Mouse (Mus musculus) heart, embryonic 14.5 days (tissue): ENCODE results near the gene L2hgdh. TPM values are rescaled to one million over a fixed set of nuclear protein-coding genes. Genes with fewer than 3 reads are reported as not detected.

Source experiments
- ATAC-seq: fragments of 200-750 bp; cut with Nextera tagmentation; 2 replicates; pipeline ENCODE4 v1.8.0; 2017; ENCODE audit warnings: low read depth, moderate TSS enrichment; ENCODE audit not compliant: insufficient number of reproducible peaks, insufficient read depth, low FRiP score
- H3K27ac ChIP-seq, 2 experiments: fragments of 200-500 bp in 1 of 2; fragments of 300-500 bp in 1 of 2; sonication (generic) in 1 of 2; replicated peaks in 1 of 2; 2 replicates each; pipeline ENCODE4 v1.5.1; 2012 to 2014; ENCODE audit warnings: low read depth in 2 of 2, low read length in 2 of 2, control low read depth in 1 of 2, mild to moderate bottlenecking in 1 of 2, mixed read lengths in 1 of 2; ENCODE audit not compliant: control insufficient read depth in 1 of 2, insufficient read depth in 1 of 2
- H3K27me3 ChIP-seq: fragments of 300-500 bp; sonication (generic); 2 replicates; pipeline ENCODE4 v1.6.1; 2014; ENCODE audit warnings: mild to moderate bottlenecking, low read length, control low read depth; ENCODE audit not compliant: control insufficient read depth, insufficient read depth
- H3K36me3 ChIP-seq: fragments of 300-500 bp; sonication (generic); 2 replicates; pipeline ENCODE4 v1.6.1; 2014; ENCODE audit warnings: mild to moderate bottlenecking, control low read depth, low read length, mixed read lengths; ENCODE audit not compliant: control insufficient read depth, insufficient read depth
- H3K4me1 ChIP-seq, 2 experiments: fragments of 200-500 bp in 1 of 2; fragments of 300-500 bp in 1 of 2; sonication (generic) in 1 of 2; 2 replicates each; pipeline ENCODE4 v1.6.1; 2012 to 2014; ENCODE audit warnings: low read length in 2 of 2, control low read depth in 1 of 2, mixed read lengths in 1 of 2; ENCODE audit not compliant: control insufficient read depth in 2 of 2, insufficient read depth in 2 of 2
- H3K4me2 ChIP-seq: fragments of 300-500 bp; sonication (generic); 2 replicates; pipeline ENCODE4 v1.6.1; 2014; ENCODE audit warnings: mild to moderate bottlenecking, low read length
- H3K4me3 ChIP-seq, 2 experiments: fragments of 200-500 bp in 1 of 2; fragments of 300-500 bp in 1 of 2; sonication (generic) in 1 of 2; 2 replicates each; pipeline ENCODE4 v1.5.1; 2012 to 2014; ENCODE audit warnings: low read length in 2 of 2, mild to moderate bottlenecking in 2 of 2, control low read depth in 1 of 2, low read depth in 1 of 2, moderate library complexity in 1 of 2; ENCODE audit not compliant: control insufficient read depth in 1 of 2, insufficient read depth in 1 of 2
- H3K9ac ChIP-seq: fragments of 300-500 bp; sonication (generic); 2 replicates; pipeline ENCODE4 v1.6.1; 2014; ENCODE audit warnings: mild to moderate bottlenecking, low read length
- H3K9me3 ChIP-seq: fragments of 300-500 bp; sonication (generic); 2 replicates; pipeline ENCODE4 v1.6.1; 2016; ENCODE audit warnings: low read length, control low read depth; ENCODE audit not compliant: control insufficient read depth
- WGBS: fragments of 180-500 bp; shearing (Covaris S2); extraction: QIAGEN DNeasy Blood & Tissue Kit; methylation state at CpG from one replicate; pipeline ENCODE4 v1.1.7; 2014; 5-methylcytosine and 5-hydroxymethylcytosine counted together
- polyA plus RNA-seq: library from polyadenylated mRNA; unstranded; fragments of >200 nt; fragmentation: Nextera tagmentation; extraction: Ambion mirVana; gene quantifications from 2 replicates; pipeline ENCODE4 v1.2.1, GENCODE M21; 2014

L2hgdh gene
- polyA plus RNA-seq, 1 experiment from 2014 or later: 15.9 TPM

DNA sequence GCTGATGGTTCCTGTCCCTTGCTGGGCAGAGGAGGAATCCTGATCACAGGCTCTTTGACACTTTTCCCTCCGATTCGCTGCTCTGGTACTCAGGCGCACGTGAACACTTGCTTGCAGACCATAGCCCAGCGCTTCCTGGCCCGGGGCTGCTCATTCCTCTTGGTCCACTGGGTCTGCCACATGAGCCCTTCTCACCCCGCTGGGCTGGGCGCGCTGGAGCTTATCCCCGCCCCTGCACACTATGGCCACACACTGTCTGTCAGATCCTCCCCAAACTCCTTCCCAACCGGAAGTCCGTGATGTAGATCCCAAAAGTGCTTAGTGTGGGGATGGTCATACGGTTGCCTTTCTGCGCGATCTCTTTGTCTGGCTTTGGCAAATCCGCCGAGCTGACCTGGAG lies 31.2 kb downstream of the L2hgdh start:
- no peak overlapping the region for H3K4me3 ChIP-seq
- H3K9me3 ChIP-seq: no peaks in the 10 kb centered on the region
- no peak for ATAC-seq
- WGBS: 78% methylated on average over 17 of the region's 17 CpGs
- H3K4me2 ChIP-seq: no peak overlapping the region
- no peak overlapping the region for H3K9ac ChIP-seq
- H3K27me3 ChIP-seq: no peaks in the 10 kb centered on the region
- 0 out of 4 replicates have a peak, but pooled peaks cover 0 to under 1% of the 10 kb centered on the region in 2 experiments for H3K4me1 ChIP-seq
- no peaks in the 10 kb centered on the region for H3K36me3 ChIP-seq
- H3K27ac ChIP-seq: no peak overlapping the region

DNA sequence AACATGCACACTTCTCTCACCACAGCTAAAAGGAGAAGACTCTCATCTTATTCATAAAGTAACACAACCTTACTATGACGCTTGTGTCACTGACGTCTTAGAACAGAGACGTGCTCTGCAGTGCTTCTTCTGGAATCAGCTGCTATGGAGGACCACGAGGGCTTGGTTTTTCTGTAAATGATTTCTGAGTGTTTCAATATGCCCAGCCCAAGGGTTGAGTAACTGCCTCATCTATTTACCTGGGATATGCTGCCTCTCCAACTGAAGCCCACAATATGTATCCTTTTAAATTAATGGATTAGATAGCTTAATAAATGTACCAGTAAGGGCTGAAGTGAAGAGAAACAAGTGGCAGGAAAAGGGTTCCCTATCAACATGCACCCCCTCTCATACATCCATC lies 34.0 kb downstream of the L2hgdh start:
- no peaks in the 10 kb centered on the region for H3K9me3 ChIP-seq
- 88% methylated on average over 4 of the region's 4 CpGs for WGBS

DNA sequence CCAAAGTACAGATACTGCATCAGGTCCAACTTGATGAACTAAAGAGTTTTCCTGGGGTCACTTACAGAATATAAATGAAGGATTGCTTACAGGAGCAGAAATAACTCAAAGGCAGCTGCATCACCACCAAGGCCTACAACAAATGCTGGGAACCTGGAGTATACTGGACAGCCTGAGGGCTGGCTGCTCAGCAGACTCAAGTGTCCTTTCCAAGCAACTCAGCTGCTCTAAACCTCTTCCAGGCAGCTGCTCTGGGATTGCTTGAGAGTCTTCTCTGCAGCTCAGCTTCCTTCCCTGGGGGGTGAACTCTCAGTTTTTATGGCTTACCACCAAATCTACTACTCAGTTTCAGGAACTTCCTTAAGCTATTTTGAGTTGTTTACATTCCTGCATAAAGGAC lies 35.6 kb downstream of the L2hgdh start:
- ATAC-seq: no peak
- H3K27me3 ChIP-seq: no peaks in the 10 kb centered on the region
- H3K4me1 ChIP-seq: peaks cover 0 to 5% of the 10 kb centered on the region in 2 experiments; a peak in 1 of 4 replicates
- no peak overlapping the region for H3K4me3 ChIP-seq
- no peaks in the 10 kb centered on the region for H3K36me3 ChIP-seq
- H3K27ac ChIP-seq: no peak overlapping the region
- no peaks in the 10 kb centered on the region for H3K9me3 ChIP-seq
- no peak overlapping the region for H3K9ac ChIP-seq
- H3K4me2 ChIP-seq: no peak overlapping the region

More for the DNA sequence above, 34.0 kb downstream of the L2hgdh start:
- no peak overlapping the region for H3K4me2 ChIP-seq
- ATAC-seq: no peak
- no peaks in the 10 kb centered on the region for H3K36me3 ChIP-seq
- peaks cover 0 to 5% of the 10 kb centered on the region in 2 experiments; a peak in 1 of 4 replicates for H3K4me1 ChIP-seq
- no peaks in the 10 kb centered on the region for H3K27me3 ChIP-seq
- no peak overlapping the region for H3K4me3 ChIP-seq
- H3K9ac ChIP-seq: no peak overlapping the region
- no peak overlapping the region for H3K27ac ChIP-seq

DNA sequence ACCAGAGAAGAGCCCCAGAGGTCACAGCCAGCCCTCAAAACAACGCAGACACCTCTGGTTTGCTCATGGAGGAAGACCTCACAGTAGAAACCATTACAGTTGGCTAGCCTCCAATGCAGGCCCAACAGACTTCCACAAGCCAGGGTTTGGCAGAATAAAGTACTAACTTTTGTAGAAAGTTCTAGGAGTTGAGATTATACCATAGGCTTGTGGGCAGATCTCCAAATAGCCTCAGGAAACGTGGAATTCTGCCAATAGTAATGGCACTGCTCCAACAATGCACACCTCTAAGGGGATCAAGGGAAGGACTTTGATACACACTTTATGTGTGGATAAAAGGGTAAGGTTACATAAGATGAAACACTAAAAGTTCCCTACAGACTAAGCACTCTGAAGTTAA lies 36.3 kb downstream of the L2hgdh start:
- Histone ChIP-seq H3K4me3 (no peak overlapping the region), H3K4me2 (no peak overlapping the region), H3K9me3 (no peaks in the 10 kb centered on the region), H3K9ac (no peak overlapping the region), H3K4me1 (peaks cover 5 to 7% of the 10 kb centered on the region in 2 experiments), H3K27me3 (no peaks in the 10 kb centered on the region), H3K36me3 (no peaks in the 10 kb centered on the region), H3K27ac (0 out of 4 replicates have a peak overlapping the region, but pooled peaks have one; percentile 7 to 8)
- WGBS: 27% methylated on average over 2 of the region's 2 CpGs
- no peak for ATAC-seq

DNA sequence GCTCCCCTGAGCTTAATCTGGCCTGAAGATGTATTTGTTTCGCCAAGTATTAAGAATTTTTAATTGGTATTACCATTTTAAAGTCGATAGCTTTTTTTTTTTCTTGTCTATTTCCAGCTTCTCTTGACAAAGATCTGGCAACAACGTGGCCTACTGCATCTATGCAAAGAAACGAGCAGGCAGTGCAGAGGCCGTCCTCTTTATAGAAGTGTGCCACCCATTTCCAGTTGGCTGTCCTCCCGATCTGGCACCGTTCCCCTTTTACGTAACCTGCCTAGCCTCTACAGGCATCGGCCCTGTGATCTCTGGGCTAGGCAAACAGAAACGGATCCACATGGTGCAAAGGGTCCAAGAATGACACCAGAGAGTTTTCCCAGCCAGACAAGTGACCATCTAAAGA lies 41.1 kb downstream of the L2hgdh start:
- Histone ChIP-seq H3K4me2 (peak overlapping the region; percentile 79), H3K9ac (peak overlapping the region; percentile 44; the same call in 1 of the 2 replicates), H3K4me1 (peaks cover 10 to 21% of the 10 kb centered on the region in 2 experiments), H3K27ac (peak overlapping the region in 1 of 2 experiments; percentile 57; a peak in 1 of 4 replicates), H3K4me3 (peak overlapping the region in 1 of 2 experiments; percentile 9; a peak in 1 of 4 replicates), H3K27me3 (no peaks in the 10 kb centered on the region), H3K9me3 (no peaks in the 10 kb centered on the region), H3K36me3 (no peaks in the 10 kb centered on the region)
- ATAC-seq: no peak; the same call in 1 of the 2 replicates
- 26% methylated on average over 10 of the region's 10 CpGs for WGBS

DNA sequence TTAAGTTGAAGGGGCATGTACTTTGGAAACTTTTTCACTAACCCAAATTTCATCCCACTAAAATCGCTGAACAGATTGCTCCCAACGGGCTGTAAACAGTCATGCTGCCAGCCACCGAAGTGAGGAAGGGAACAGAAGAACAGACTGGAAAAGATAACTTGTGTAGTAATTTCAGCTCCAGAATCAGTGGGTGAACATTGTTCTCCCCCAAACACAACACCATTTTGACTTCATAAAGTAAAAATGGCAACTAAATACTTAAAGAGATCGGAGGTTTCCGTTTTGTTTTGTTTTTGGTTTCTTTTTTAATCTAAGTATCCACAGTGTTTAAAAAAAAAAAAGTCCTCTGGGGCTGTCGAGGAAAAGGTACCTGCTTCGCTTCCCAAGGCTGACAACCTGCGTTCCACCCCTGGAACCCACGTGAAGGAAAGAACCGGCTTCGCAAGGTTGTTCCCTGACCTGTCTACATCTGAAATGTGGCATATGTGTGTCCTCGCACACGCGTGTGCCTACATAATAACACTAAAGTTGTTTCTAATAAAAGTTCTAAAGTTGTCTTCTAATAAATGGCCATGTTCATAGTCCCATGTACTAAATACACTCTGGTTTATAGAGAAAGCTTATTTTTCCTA lies 41.8 kb downstream of the L2hgdh start:
- no peak for ATAC-seq
- peak overlapping the region; percentile 79 for H3K4me2 ChIP-seq
- peak overlapping the region; percentile 99 for H3K9ac ChIP-seq
- H3K36me3 ChIP-seq: no peaks in the 10 kb centered on the region
- H3K4me3 ChIP-seq: peak overlapping the region in 1 of 2 experiments; percentile 73; a peak in 2 of 4 replicates
- H3K4me1 ChIP-seq: peaks cover 8 to 21% of the 10 kb centered on the region in 2 experiments
- no peaks in the 10 kb centered on the region for H3K9me3 ChIP-seq
- H3K27me3 ChIP-seq: no peaks in the 10 kb centered on the region
- 48% methylated on average over 14 of the region's 14 CpGs for WGBS
- H3K27ac ChIP-seq: peak overlapping the region; percentile 27 to 99; a peak in 3 of 4 replicates

DNA sequence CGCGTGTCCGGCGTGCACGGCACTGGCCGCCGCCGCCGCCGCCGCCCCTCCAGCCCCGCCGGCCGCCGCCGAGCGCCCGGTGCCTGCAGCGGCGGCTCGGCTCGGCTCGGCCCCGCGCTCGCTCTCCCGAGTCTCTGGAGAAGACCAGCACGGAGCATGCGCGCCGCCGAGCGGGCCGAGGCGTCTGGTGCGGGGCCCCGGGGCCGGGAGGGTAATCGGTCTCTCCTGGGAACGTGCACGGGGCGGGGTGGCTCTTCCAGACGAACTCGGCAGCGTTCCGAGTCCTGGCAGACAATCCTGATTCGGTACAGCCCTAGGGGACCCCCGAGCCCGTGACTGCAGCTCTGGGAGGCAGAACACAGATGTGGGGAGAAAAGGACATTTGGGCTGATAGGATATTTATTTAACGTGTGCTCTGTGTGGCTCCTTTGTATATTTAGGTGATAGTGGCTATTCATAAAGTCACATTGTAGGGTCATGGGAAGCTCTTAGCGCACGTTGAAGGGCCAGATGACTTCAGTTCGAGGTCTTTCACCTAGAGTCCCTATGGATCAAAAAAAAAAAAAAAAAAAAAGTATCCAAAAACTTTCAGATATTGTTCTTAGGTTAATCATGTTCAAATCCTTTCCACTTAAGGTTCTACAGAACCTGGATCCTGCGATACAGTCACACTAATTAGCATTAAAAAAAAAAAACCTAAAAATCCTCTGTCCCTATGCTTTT lies 42.4 kb downstream of the L2hgdh start:
- Histone ChIP-seq H3K9me3 (no peaks in the 10 kb centered on the region), H3K9ac (peak overlapping the region; percentile 99), H3K27me3 (no peaks in the 10 kb centered on the region), H3K4me3 (peak overlapping the region; percentile 73 to 98), H3K27ac (peak overlapping the region; percentile 97 to 99), H3K4me2 (peak overlapping the region; percentile 79), H3K36me3 (no peaks in the 10 kb centered on the region), H3K4me1 (peaks cover 6 to 21% of the 10 kb centered on the region in 2 experiments)
- ATAC-seq: peak; percentile 89
- under 1% methylated on average over 50 of the region's 54 CpGs for WGBS
